Mouse (Mus musculus): ENCODE data around the gene Mpdu1. TPM values are rescaled to one million over a fixed set of nuclear protein-coding genes. Genes with fewer than 3 reads are reported as not detected.
"Not testable (repeated sequence)": the region's sequence is repeated elsewhere in the genome, so short reads cannot be mapped to it uniquely, and the experiment has no call there.

The Mpdu1 gene
- polyA plus RNA-seq, 1 experiment, result 39.1 TPM

GRCm38 (mm10) chr11:69635471-69635870 is 27.0 kb downstream of the Mpdu1 start:
- no peak overlapping the region for H3K4me3 ChIP-seq
- no peak for TF ChIP-seq E2F4 (IDR thresholded peaks at IDR 0.05; ENCODE audit: insufficient read depth)
- no peak for TF ChIP-seq MYOG (IDR thresholded peaks at IDR 0.05; ENCODE audit: control insufficient read depth in 1 of 3, insufficient read depth in 1 of 3, insufficient read length in 2 of 3, low read depth in 2 of 3)
- no peak for TF ChIP-seq SRF (IDR thresholded peaks at IDR 0.05; ENCODE audit: control insufficient read depth, insufficient read length, low read depth)
- no peak for TF ChIP-seq TCF3 (IDR thresholded peaks at IDR 0.05; ENCODE audit: insufficient read length, low read depth)
- TF ChIP-seq POLR2AphosphoS2 (IDR thresholded peaks at IDR 0.05; ENCODE audit: insufficient read length, low read depth), result no peak
- no peak for TF ChIP-seq TCF12 (IDR thresholded peaks at IDR 0.05; ENCODE audit: insufficient read depth, poor library complexity, severe bottlenecking)
- TF ChIP-seq CEBPB (IDR thresholded peaks at IDR 0.05; ENCODE audit: insufficient read depth, poor library complexity, severe bottlenecking), result no peak
- TF ChIP-seq REST (IDR thresholded peaks at IDR 0.05; ENCODE audit: insufficient read depth, insufficient read length), result no peak
- no peak for TF ChIP-seq MAX (IDR thresholded peaks at IDR 0.05; ENCODE audit: low read depth)
- TF ChIP-seq MYOD1 (IDR thresholded peaks at IDR 0.05; ENCODE audit: control insufficient read depth in 1 of 3, insufficient read length in 2 of 3, low read depth in 2 of 3), result no peak
- no peak for TF ChIP-seq USF1 (IDR thresholded peaks at IDR 0.05; ENCODE audit: low read depth)
- no peak for TF ChIP-seq POLR2A (IDR thresholded peaks at IDR 0.05; ENCODE audit: insufficient read length, low read depth)
- H3K27me3 ChIP-seq (ENCODE audit: control insufficient read depth, insufficient read depth, insufficient read length), result no peaks in the 10 kb centered on the region
- H3K4me2 ChIP-seq (ENCODE audit: low read depth), result peak overlapping the region; percentile 95
- H3K36me3 ChIP-seq (ENCODE audit: control insufficient read depth, insufficient read depth), result peaks cover 15% of the 10 kb centered on the region
- H3K79me2 ChIP-seq (ENCODE audit: control insufficient read depth, insufficient read depth), result peaks cover 47% of the 10 kb centered on the region
- H3ac ChIP-seq (ENCODE audit: control insufficient read depth, insufficient read length), result no peak overlapping the region

DNA sequence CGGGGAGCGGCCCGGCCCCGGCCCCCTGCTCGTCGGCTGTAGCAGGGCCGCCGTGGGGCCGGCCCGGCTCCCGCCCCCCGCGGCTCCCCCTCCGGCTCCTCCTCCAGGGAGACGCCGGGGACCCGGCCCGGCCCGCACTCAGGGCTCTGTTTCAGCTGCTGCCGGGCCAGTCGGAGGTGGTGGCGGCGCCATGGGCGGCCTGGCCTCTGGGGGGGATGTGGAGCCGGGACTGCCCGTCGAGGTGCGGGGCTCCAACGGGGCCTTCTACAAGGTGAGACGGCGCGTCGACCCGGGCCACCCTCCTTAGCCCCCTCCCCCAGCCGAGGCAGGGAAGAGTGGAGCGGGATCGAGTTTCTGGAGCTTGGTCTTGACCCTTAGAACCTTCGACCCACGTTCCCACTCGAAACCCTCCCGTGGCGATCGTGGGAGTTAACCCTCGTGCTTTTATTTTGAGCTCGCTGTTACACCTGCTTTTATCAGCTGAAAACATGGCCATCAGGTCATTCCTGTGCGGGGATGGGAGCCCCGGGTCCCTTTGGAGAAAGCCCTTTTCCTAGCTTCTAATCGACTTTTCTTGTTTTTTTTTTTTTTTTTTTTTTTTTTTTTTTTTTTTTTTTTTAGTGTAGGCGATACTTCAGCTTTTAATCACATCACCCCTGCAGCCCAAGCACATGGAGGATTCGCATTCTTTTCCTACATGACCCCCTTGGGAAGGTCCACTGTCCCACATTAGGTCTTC is 29.1 kb downstream of the Mpdu1 start:
- TF ChIP-seq MYOD1 (IDR thresholded peaks at IDR 0.05; ENCODE audit: control insufficient read depth in 1 of 3, insufficient read length in 2 of 3, low read depth in 2 of 3) (peak in 1 of 3 experiments; percentile 38), SRF (IDR thresholded peaks at IDR 0.05; ENCODE audit: control insufficient read depth, insufficient read length, low read depth) (no peak), TCF12 (IDR thresholded peaks at IDR 0.05; ENCODE audit: insufficient read depth, poor library complexity, severe bottlenecking) (no peak), MYOG (IDR thresholded peaks at IDR 0.05; ENCODE audit: control insufficient read depth in 1 of 3, insufficient read depth in 1 of 3, insufficient read length in 2 of 3, low read depth in 2 of 3) (peak in 1 of 3 experiments; percentile 12), MAX (IDR thresholded peaks at IDR 0.05; ENCODE audit: low read depth) (no peak)

DNA sequence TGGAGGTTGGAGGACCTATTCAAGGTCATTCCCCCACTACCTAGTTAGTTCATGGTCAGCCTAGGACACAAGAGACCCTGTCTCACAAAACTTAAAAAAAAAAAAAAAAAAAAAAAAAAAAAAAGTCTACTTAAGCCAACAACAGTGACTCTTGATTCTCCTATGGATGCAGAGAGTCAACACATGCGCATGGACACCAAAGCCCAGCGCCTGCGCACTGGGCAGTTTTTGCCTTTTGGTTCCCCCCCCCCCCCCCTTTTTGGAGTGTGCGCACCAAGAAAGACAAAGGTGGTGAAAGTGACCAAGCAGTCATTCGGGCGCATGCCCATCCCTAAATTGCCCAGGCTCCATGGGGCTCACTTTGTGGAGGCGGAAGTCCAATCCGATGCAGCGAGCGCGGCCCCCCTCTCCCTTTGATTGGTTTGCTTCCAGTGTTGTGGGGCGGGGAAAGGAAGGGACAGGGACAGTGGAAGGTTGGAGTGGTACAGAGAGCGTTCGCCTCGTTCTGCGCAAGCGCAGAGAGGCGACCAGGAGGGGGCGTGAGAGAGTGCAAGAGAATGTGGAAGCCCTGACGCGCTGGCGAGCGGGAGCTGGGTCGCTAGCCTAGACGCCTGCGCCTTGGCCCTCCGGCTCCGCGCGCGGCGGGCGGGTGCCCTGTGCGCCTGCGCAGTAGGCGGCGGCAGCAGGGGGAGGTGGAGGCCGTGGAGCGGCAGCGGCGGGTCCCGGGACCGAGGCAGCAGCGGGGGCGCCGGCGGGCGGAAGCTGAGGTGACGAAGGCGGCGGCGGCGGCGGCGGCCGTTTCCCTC is 30.0 kb downstream of the Mpdu1 start, which contains the start of gene Fxr2:
TSS of gene Fxr2 (plus strand) at position 707 of the 806 bp plus-strand sequence.
- H3K4me3 ChIP-seq, result peak within 1 kb of the TSS; percentile 58
- peak within 1 kb of the TSS; percentile 34 for H3ac ChIP-seq (ENCODE audit: control insufficient read depth, insufficient read length)
- H3K4me2 ChIP-seq (ENCODE audit: low read depth), result peak within 1 kb of the TSS; percentile 95
- H3K79me2 ChIP-seq (ENCODE audit: control insufficient read depth, insufficient read depth), result peaks cover 43% of the 10 kb centered on the region
- TF ChIP-seq E2F4 (IDR thresholded peaks at IDR 0.05; ENCODE audit: insufficient read depth) (no peak), CEBPB (IDR thresholded peaks at IDR 0.05; ENCODE audit: insufficient read depth, poor library complexity, severe bottlenecking) (no peak), POLR2AphosphoS2 (IDR thresholded peaks at IDR 0.05; ENCODE audit: insufficient read length, low read depth) (peak; percentile 89), MYOD1 (IDR thresholded peaks at IDR 0.05; ENCODE audit: control insufficient read depth in 1 of 3, insufficient read length in 2 of 3, low read depth in 2 of 3) (no peak), POLR2A (IDR thresholded peaks at IDR 0.05; ENCODE audit: insufficient read length, low read depth) (peak; percentile 85)
- no peaks in the 10 kb centered on the region for H3K36me3 ChIP-seq (ENCODE audit: control insufficient read depth, insufficient read depth)
- no peaks in the 10 kb centered on the region for H3K27me3 ChIP-seq (ENCODE audit: control insufficient read depth, insufficient read depth, insufficient read length)

More for the DNA sequence above, 29.1 kb downstream of the Mpdu1 start:
- Histone ChIP-seq H3K79me2 (ENCODE audit: control insufficient read depth, insufficient read depth) (peaks cover 47% of the 10 kb centered on the region), H3K4me2 (ENCODE audit: low read depth) (peak overlapping the region; percentile 95), H3ac (ENCODE audit: control insufficient read depth, insufficient read length) (peak overlapping the region; percentile 34), H3K4me3 (peak overlapping the region; percentile 58), H3K36me3 (ENCODE audit: control insufficient read depth, insufficient read depth) (no peaks in the 10 kb centered on the region), H3K27me3 (ENCODE audit: control insufficient read depth, insufficient read depth, insufficient read length) (no peaks in the 10 kb centered on the region)

GRCm38 (mm10) chr11:69629802-69630201 is 32.6 kb downstream of the Mpdu1 start:
- TF ChIP-seq MAX (IDR thresholded peaks at IDR 0.05; ENCODE audit: low read depth) (no peak), POLR2A (IDR thresholded peaks at IDR 0.05; ENCODE audit: insufficient read length, low read depth) (no peak), E2F4 (IDR thresholded peaks at IDR 0.05; ENCODE audit: insufficient read depth) (no peak), TCF12 (IDR thresholded peaks at IDR 0.05; ENCODE audit: insufficient read depth, poor library complexity, severe bottlenecking) (no peak), TCF3 (IDR thresholded peaks at IDR 0.05; ENCODE audit: insufficient read length, low read depth) (no peak)
- no peak overlapping the region for H3ac ChIP-seq (ENCODE audit: control insufficient read depth, insufficient read length)
- H3K27me3 ChIP-seq (ENCODE audit: control insufficient read depth, insufficient read depth, insufficient read length), result no peaks in the 10 kb centered on the region
- no peak overlapping the region for H3K4me3 ChIP-seq
- H3K79me2 ChIP-seq (ENCODE audit: control insufficient read depth, insufficient read depth), result peaks cover 16% of the 10 kb centered on the region
- H3K36me3 ChIP-seq (ENCODE audit: control insufficient read depth, insufficient read depth), result no peaks in the 10 kb centered on the region
- no peak overlapping the region for H3K4me2 ChIP-seq (ENCODE audit: low read depth)

- H3K36me3 ChIP-seq (ENCODE audit: control insufficient read depth, insufficient read depth), result no peaks in the 10 kb centered on the region
- no peak overlapping the region for H3ac ChIP-seq (ENCODE audit: control insufficient read depth, insufficient read length)
- no peaks in the 10 kb centered on the region for H3K27me3 ChIP-seq (ENCODE audit: control insufficient read depth, insufficient read depth, insufficient read length)
- H3K79me2 ChIP-seq (ENCODE audit: control insufficient read depth, insufficient read depth), result peaks cover 1% of the 10 kb centered on the region
- TF ChIP-seq CEBPB (IDR thresholded peaks at IDR 0.05; ENCODE audit: insufficient read depth, poor library complexity, severe bottlenecking) (no peak), SRF (IDR thresholded peaks at IDR 0.05; ENCODE audit: control insufficient read depth, insufficient read length, low read depth) (no peak), MYOG (IDR thresholded peaks at IDR 0.05; ENCODE audit: control insufficient read depth in 1 of 3, insufficient read depth in 1 of 3, insufficient read length in 2 of 3, low read depth in 2 of 3) (peak in 1 of 3 experiments; percentile 8)
- H3K4me2 ChIP-seq (ENCODE audit: low read depth), result peak overlapping the region; percentile 48
- no peak overlapping the region for H3K4me3 ChIP-seq
Measured at GRCm38 (mm10) chr11:69628286-69628685, 34.2 kb downstream of the Mpdu1 start.

DNA sequence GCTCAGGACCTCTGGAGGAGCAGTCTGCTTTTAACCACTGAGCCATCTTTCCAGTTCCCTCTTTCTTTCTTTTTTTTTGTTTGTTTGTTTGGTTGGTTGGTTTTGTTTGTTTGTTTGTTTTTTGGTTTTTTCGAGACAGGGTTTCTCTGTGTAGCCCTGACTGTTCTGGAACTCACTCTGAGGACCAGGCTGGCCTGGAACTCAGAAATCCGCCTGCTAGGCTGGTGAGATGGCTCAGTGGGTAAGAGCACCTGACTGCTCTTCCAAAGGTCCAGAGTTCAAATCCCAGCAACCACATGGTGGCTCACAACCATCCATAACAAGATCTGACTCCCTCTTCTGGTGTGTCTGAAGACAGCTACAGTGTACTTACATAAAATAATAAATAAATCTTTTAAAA is 38.1 kb downstream of the Mpdu1 start:
- H3K4me3 ChIP-seq; H3K79me2 ChIP-seq (ENCODE audit: control insufficient read depth, insufficient read depth); H3K27me3 ChIP-seq (ENCODE audit: control insufficient read depth, insufficient read depth, insufficient read length); H3K4me2 ChIP-seq (ENCODE audit: low read depth); H3ac ChIP-seq (ENCODE audit: control insufficient read depth, insufficient read length); H3K36me3 ChIP-seq (ENCODE audit: control insufficient read depth, insufficient read depth): not testable (repeated sequence)

All from myocyte (in vitro differentiated cells).